Mouse (Mus musculus) testis, adult 2 months (tissue): ENCODE data around the gene Doxl2.

Experiments
- CTCF ChIP-seq: fragments of 200-500 bp; IDR thresholded peaks from 2 replicates; pipeline ENCODE4 v1.5.1; 2012; ENCODE audit warnings: low read depth, mild to moderate bottlenecking, inconsistent platforms, low read length, moderate library complexity; ENCODE audit not compliant: control insufficient read depth, insufficient read depth, insufficient replicate concordance
- POLR2A ChIP-seq: fragments of 200-500 bp; IDR thresholded peaks from 2 replicates; pipeline ENCODE4 v1.6.1; 2012; ENCODE audit warnings: low read depth, mild to moderate bottlenecking, inconsistent platforms, low read length, moderate library complexity; ENCODE audit not compliant: control insufficient read depth

- no peak for TF ChIP-seq CTCF
- TF ChIP-seq POLR2A: no peak
Measured at GRCm38 (mm10) chr6:48953220-48953619, 21.5 kb upstream of the Doxl2 start.
